Mouse (Mus musculus): ENCODE measurements at regions not wholly inside any gene's neighbourhood (a gene's known extent, or its start where the extent isn't known, plus 50 kb on each side); places are given as distances from the start of the nearest gene placed in this dataset.
A peak's percentile ranks its signal among the peaks of the same experiment; 100 is the strongest.

DNA sequence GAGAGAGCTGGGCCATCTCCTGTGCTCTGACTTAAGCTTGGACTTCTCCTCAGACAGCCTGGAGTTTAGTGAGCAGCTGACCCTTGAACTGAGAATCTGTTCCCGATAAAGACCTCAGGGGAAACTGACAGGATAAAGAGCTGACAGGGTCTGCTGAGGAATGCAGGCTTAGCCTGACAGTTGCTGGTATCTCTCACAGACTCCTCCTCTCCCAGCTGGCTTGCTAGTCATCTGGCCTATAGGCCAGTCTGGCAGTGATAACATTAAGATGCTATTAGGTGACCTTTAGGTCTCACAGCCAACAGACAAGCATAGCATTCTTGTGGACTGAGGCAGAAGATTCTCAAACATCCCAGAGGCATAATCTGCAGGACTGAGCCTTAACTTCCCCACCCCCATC lies 111.4 kb downstream of the Adamts15 start:
- H3K27me3 ChIP-seq = no peaks in the 10 kb centered on the region
- H3K4me2 ChIP-seq (replicated peaks) = no peak overlapping the region
- no peaks in the 10 kb centered on the region for H3K9me3 ChIP-seq
- 8% methylated on average over 1 of the region's 1 CpGs for WGBS
- H3K27ac ChIP-seq = no peak overlapping the region
- H3K4me3 ChIP-seq = no peak overlapping the region
- peaks cover 35% of the 10 kb centered on the region for H3K4me1 ChIP-seq
- no peak for ATAC-seq (ENCODE audit: low FRiP score, low read depth)
- no peaks in the 10 kb centered on the region for H3K36me3 ChIP-seq
- no peak overlapping the region for H3K9ac ChIP-seq

- Histone ChIP-seq H3K27me3 (no peaks in the 10 kb centered on the region), H3K27ac (0 out of 2 replicates have a peak overlapping the region, but pooled peaks have one; percentile 6), H3K36me3 (no peaks in the 10 kb centered on the region), H3K9ac (no peak overlapping the region), H3K4me1 (peaks cover 32% of the 10 kb centered on the region), H3K4me2 (replicated peaks) (no peak overlapping the region), H3K9me3 (no peaks in the 10 kb centered on the region), H3K4me3 (no peak overlapping the region)
- ATAC-seq (ENCODE audit: low FRiP score, low read depth) = no peak
- 23% methylated on average over 4 of the region's 4 CpGs for WGBS
Observed at GRCm38 (mm10) chr9:30810290-30810689, 112.0 kb downstream of the Adamts15 start.

GRCm38 (mm10) chr9:30808863-30809491 lies 113.3 kb downstream of the Adamts15 start:
- H3K4me3 ChIP-seq = no peak overlapping the region
- no peaks in the 10 kb centered on the region for H3K36me3 ChIP-seq
- peak; percentile 79 for ATAC-seq (ENCODE audit: low FRiP score, low read depth)
- no peaks in the 10 kb centered on the region for H3K27me3 ChIP-seq
- H3K4me1 ChIP-seq = peaks cover 34% of the 10 kb centered on the region
- WGBS = 35% methylated on average over 11 of the region's 11 CpGs
- H3K27ac ChIP-seq = peak overlapping the region; percentile 28; the same call in 1 of the 2 replicates
- no peak overlapping the region for H3K9ac ChIP-seq
- H3K9me3 ChIP-seq = no peaks in the 10 kb centered on the region
- peak overlapping the region; percentile 9 for H3K4me2 ChIP-seq (replicated peaks)

GRCm38 (mm10) chr9:30803755-30804532 lies 118.3 kb downstream of the Adamts15 start:
- Histone ChIP-seq H3K4me2 (replicated peaks) (no peak overlapping the region), H3K9ac (no peak overlapping the region), H3K4me1 (peaks cover 20% of the 10 kb centered on the region), H3K27me3 (no peaks in the 10 kb centered on the region), H3K4me3 (no peak overlapping the region), H3K36me3 (no peaks in the 10 kb centered on the region), H3K27ac (no peak overlapping the region), H3K9me3 (no peaks in the 10 kb centered on the region)
- no peak for ATAC-seq (ENCODE audit: low FRiP score, low read depth)
- 80% methylated on average over 10 of the region's 10 CpGs for WGBS

DNA sequence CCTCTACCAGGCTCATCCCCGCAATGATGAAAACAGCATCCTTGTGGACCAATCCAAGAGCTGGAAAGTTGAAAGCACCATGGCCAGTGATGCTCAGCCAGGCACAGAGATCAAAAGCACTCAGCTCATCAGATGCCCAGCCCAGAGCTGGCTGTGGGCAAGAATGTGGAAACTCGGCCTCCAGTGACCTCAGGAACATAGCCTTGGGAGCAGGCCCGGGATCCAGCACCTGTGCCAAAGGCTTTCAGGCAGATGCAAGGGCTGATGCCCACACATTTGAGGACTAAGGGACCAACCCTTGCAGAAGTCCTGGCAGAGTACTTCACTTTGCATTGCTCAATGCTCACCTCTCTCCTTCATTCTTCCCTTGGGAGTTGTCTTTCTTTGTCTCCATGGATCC lies 119.4 kb downstream of the Adamts15 start:
- Histone ChIP-seq H3K9me3 (no peaks in the 10 kb centered on the region), H3K27me3 (no peaks in the 10 kb centered on the region), H3K36me3 (no peaks in the 10 kb centered on the region), H3K9ac (no peak overlapping the region), H3K4me1 (0 out of 2 replicates have a peak, but pooled peaks cover 10% of the 10 kb centered on the region), H3K4me3 (no peak overlapping the region), H3K4me2 (replicated peaks) (no peak overlapping the region), H3K27ac (no peak overlapping the region)
- 77% methylated on average over 3 of the region's 3 CpGs for WGBS
- ATAC-seq (ENCODE audit: low FRiP score, low read depth) = no peak

GRCm38 (mm10) chr9:30794701-30795407 lies 127.4 kb downstream of the Adamts15 start:
- H3K4me1 ChIP-seq = peaks cover 18% of the 10 kb centered on the region
- no peaks in the 10 kb centered on the region for H3K27me3 ChIP-seq
- H3K4me2 ChIP-seq (replicated peaks) = no peak overlapping the region
- no peak overlapping the region for H3K27ac ChIP-seq
- no peak overlapping the region for H3K9ac ChIP-seq
- WGBS = 70% methylated on average over 3 of the region's 3 CpGs
- no peak for ATAC-seq (ENCODE audit: low FRiP score, low read depth)
- H3K4me3 ChIP-seq = no peak overlapping the region
- H3K36me3 ChIP-seq = no peaks in the 10 kb centered on the region
- H3K9me3 ChIP-seq = no peaks in the 10 kb centered on the region

GRCm38 (mm10) chr9:30781221-30781620 lies 141.0 kb downstream of the Adamts15 start:
- ATAC-seq (ENCODE audit: low FRiP score, low read depth) = no peak
- no peak overlapping the region for H3K9ac ChIP-seq
- no peaks in the 10 kb centered on the region for H3K36me3 ChIP-seq
- H3K27ac ChIP-seq = no peak overlapping the region
- H3K9me3 ChIP-seq = no peaks in the 10 kb centered on the region
- WGBS = 92% methylated on average over 2 of the region's 2 CpGs
- peaks cover 7% of the 10 kb centered on the region; the same call in 1 of the 2 replicates for H3K4me1 ChIP-seq
- no peak overlapping the region for H3K4me2 ChIP-seq (replicated peaks)
- H3K4me3 ChIP-seq = no peak overlapping the region
- H3K27me3 ChIP-seq = no peaks in the 10 kb centered on the region

- Histone ChIP-seq H3K4me1 (peaks cover 11% of the 10 kb centered on the region; the same call in 1 of the 2 replicates), H3K36me3 (no peaks in the 10 kb centered on the region), H3K4me2 (replicated peaks) (no peak overlapping the region), H3K4me3 (no peak overlapping the region), H3K9ac (no peak overlapping the region), H3K9me3 (peaks cover 4% of the 10 kb centered on the region; the same call in 1 of the 2 replicates), H3K27me3 (no peaks in the 10 kb centered on the region), H3K27ac (no peak overlapping the region)
- 83% methylated on average over 2 of the region's 2 CpGs for WGBS
- no peak for ATAC-seq (ENCODE audit: low FRiP score, low read depth)
Observed at GRCm38 (mm10) chr9:30777816-30778215, 144.4 kb downstream of the Adamts15 start.

- H3K27ac ChIP-seq = no peak overlapping the region
Observed at GRCm38 (mm10) chr9:30775161-30775560, 147.1 kb downstream of the Adamts15 start.

DNA sequence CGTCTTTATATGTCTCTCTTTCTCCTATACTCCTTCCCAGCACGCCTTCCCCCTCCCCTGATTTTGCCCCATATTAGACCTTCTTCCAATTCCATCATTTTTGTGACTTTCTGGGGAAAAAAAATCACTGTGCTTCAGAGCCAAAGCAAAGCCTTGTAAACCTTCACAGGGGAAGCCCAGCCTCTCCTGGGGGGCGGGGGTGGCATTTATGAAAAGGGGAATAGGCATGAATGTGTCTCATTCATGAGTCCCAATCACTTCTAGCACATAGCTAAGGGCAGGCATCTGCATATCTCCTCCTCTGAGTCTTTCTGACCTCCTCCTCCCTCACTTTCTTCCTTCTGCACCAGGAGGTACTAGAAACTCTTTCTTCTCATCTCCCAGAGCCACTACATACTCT lies 149.8 kb downstream of the Adamts15 start:
- peaks cover 48% of the 10 kb centered on the region for H3K4me1 ChIP-seq
- no peak overlapping the region for H3K9ac ChIP-seq
- ATAC-seq (ENCODE audit: low FRiP score, low read depth) = no peak
- no peak overlapping the region for H3K4me3 ChIP-seq
- peaks cover 4% of the 10 kb centered on the region; the same call in 1 of the 2 replicates for H3K9me3 ChIP-seq
- no peak overlapping the region; the same call in 1 of the 2 replicates for H3K27ac ChIP-seq
- no peak overlapping the region for H3K4me2 ChIP-seq (replicated peaks)
- H3K27me3 ChIP-seq = no peaks in the 10 kb centered on the region
- H3K36me3 ChIP-seq = no peaks in the 10 kb centered on the region
- 71% methylated on average over 3 of the region's 3 CpGs for WGBS

More at GRCm38 (mm10) chr9:30775161-30775560, 147.1 kb downstream of the Adamts15 start:
- no peak for ATAC-seq (ENCODE audit: low FRiP score, low read depth)
- Histone ChIP-seq H3K36me3 (no peaks in the 10 kb centered on the region), H3K27me3 (no peaks in the 10 kb centered on the region), H3K4me3 (no peak overlapping the region), H3K9ac (no peak overlapping the region), H3K4me2 (replicated peaks) (no peak overlapping the region), H3K4me1 (peaks cover 34% of the 10 kb centered on the region), H3K9me3 (peaks cover 4% of the 10 kb centered on the region; the same call in 1 of the 2 replicates)
- 41% methylated on average over 6 of the region's 6 CpGs for WGBS

DNA sequence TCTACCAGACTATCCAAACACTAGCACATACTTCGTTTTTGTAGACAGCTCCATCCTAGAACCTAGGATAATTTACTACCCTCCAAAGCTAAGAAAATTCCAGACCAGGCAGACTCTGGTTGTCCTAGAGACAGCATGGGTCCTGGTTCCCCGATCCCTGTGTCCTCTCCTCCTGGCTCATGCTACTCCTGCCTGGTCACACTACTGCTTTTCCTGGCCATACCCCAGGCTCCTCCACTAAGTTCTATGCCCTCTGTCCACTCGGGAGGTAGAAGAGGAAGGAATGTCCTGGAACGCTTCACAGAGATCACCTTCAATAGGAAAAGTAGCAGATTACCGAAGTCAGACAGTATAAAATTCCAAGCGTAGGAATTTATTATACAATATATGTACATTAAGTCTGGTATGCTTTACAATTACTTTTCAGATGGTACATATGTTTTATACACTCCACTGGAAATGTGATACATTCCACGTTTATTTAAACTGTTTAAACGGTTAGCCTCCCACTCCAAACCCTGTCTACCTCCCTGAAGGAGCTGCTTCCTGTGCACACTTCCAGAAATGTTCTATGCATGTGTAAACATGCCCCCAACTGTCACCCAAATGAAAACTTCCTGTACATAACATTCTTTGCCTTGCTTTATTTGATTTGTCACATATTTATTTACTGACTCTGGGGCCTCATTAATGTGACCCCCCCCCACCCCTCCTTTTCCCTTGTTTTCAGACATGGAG lies 151.6 kb downstream of the Adamts15 start:
- Histone ChIP-seq H3K27me3 (no peaks in the 10 kb centered on the region), H3K4me2 (replicated peaks) (no peak overlapping the region), H3K36me3 (no peaks in the 10 kb centered on the region), H3K9ac (no peak overlapping the region), H3K4me1 (peaks cover 48% of the 10 kb centered on the region), H3K4me3 (no peak overlapping the region), H3K27ac (peak overlapping the region; percentile 48; the same call in 1 of the 2 replicates), H3K9me3 (peaks cover 4% of the 10 kb centered on the region)
- ATAC-seq (ENCODE audit: low FRiP score, low read depth) = no peak; the same call in 1 of the 2 replicates
- WGBS = 39% methylated on average over 8 of the region's 8 CpGs

All from limb, embryonic 13.5 days (tissue).